Mouse (Mus musculus): ENCODE measurements around the gene Adat3. TPM values are rescaled to one million over a fixed set of nuclear protein-coding genes. Genes with fewer than 3 reads are reported as not detected.
A peak's percentile ranks its signal among the peaks of the same experiment; 100 is the strongest.
"Not testable (repeated sequence)": the region's sequence is repeated elsewhere in the genome, so short reads cannot be mapped to it uniquely, and the experiment has no call there.

The Adat3 gene
- polyA plus RNA-seq, 1 experiment from 2014 or later, result 4.8 TPM

GRCm38 (mm10) chr10:80604988-80605387 lies 2.3 kb downstream of the Adat3 start:
- no peak overlapping the region for H3K27ac ChIP-seq
- no peak overlapping the region for H3K4me2 ChIP-seq
- no peak for ATAC-seq
- H3K9ac ChIP-seq, result no peak overlapping the region
- 93% methylated on average over 2 of the region's 2 CpGs for WGBS
- H3K27me3 ChIP-seq, result no peaks in the 10 kb centered on the region
- peaks cover 25% of the 10 kb centered on the region for H3K4me1 ChIP-seq
- H3K4me3 ChIP-seq, result no peak overlapping the region
- peaks cover 40% of the 10 kb centered on the region for H3K36me3 ChIP-seq (ENCODE audit: poor library complexity, severe bottlenecking)
- H3K9me3 ChIP-seq (replicated peaks), result no peaks in the 10 kb centered on the region

GRCm38 (mm10) chr10:80605721-80606120 lies 3.0 kb downstream of the Adat3 start, which contains the start of gene Gm49322:
Gene Gm49322, plus strand, starts transcription at chr10:80606021.
- H3K4me2 ChIP-seq; H3K27ac ChIP-seq; H3K27me3 ChIP-seq; H3K4me3 ChIP-seq; ATAC-seq; H3K9me3 ChIP-seq (replicated peaks): not testable (repeated sequence)
- Histone ChIP-seq H3K4me1 (peaks cover 25% of the 10 kb centered on the region), H3K9ac (0 out of 2 replicates have a peak within 1 kb of the TSS, but pooled peaks have one; percentile 1), H3K36me3 (ENCODE audit: poor library complexity, severe bottlenecking) (peaks cover 47% of the 10 kb centered on the region)
- 83% methylated on average over 4 of the region's 4 CpGs for WGBS

- 0 out of 2 replicates have a peak overlapping the region, but pooled peaks have one; percentile 1 for H3K9ac ChIP-seq
- no peaks in the 10 kb centered on the region for H3K27me3 ChIP-seq
- no peak overlapping the region for H3K27ac ChIP-seq
- H3K4me1 ChIP-seq, result peaks cover 25% of the 10 kb centered on the region
- no peak overlapping the region for H3K4me3 ChIP-seq
- H3K4me2 ChIP-seq, result no peak overlapping the region
- WGBS, result 95% methylated on average over 23 of the region's 23 CpGs
- ATAC-seq, result no peak
- no peaks in the 10 kb centered on the region for H3K9me3 ChIP-seq (replicated peaks)
- peaks cover 48% of the 10 kb centered on the region for H3K36me3 ChIP-seq (ENCODE audit: poor library complexity, severe bottlenecking)
Observed at GRCm38 (mm10) chr10:80606306-80606705, 3.6 kb downstream of the Adat3 start.

- Histone ChIP-seq H3K4me3 (no peak overlapping the region), H3K27me3 (no peaks in the 10 kb centered on the region), H3K4me2 (no peak overlapping the region), H3K27ac (no peak overlapping the region), H3K36me3 (ENCODE audit: poor library complexity, severe bottlenecking) (peaks cover 48% of the 10 kb centered on the region), H3K9me3 (replicated peaks) (no peaks in the 10 kb centered on the region), H3K9ac (no peak overlapping the region), H3K4me1 (peaks cover 25% of the 10 kb centered on the region)
- ATAC-seq, result no peak
- 96% methylated on average over 34 of the region's 34 CpGs for WGBS
Observed at GRCm38 (mm10) chr10:80606737-80607350, 4.2 kb downstream of the Adat3 start.

GRCm38 (mm10) chr10:80608435-80608834 lies 5.8 kb downstream of the Adat3 start:
- H3K27ac ChIP-seq, result no peak overlapping the region
- no peak overlapping the region for H3K9ac ChIP-seq
- no peak overlapping the region for H3K4me3 ChIP-seq
- WGBS, result 87% methylated on average over 3 of the region's 3 CpGs
- no peaks in the 10 kb centered on the region for H3K9me3 ChIP-seq (replicated peaks)
- H3K4me1 ChIP-seq, result peaks cover 17% of the 10 kb centered on the region
- no peak for ATAC-seq
- H3K4me2 ChIP-seq, result no peak overlapping the region
- peaks cover 62% of the 10 kb centered on the region for H3K36me3 ChIP-seq (ENCODE audit: poor library complexity, severe bottlenecking)
- H3K27me3 ChIP-seq, result no peaks in the 10 kb centered on the region

GRCm38 (mm10) chr10:80609269-80609924 lies 6.7 kb downstream of the Adat3 start:
- H3K9me3 ChIP-seq (replicated peaks), result no peaks in the 10 kb centered on the region
- peaks cover 7% of the 10 kb centered on the region for H3K4me1 ChIP-seq
- WGBS, result 94% methylated on average over 10 of the region's 10 CpGs
- no peak overlapping the region for H3K4me3 ChIP-seq
- H3K27ac ChIP-seq, result no peak overlapping the region
- H3K27me3 ChIP-seq, result no peaks in the 10 kb centered on the region
- peaks cover 70% of the 10 kb centered on the region for H3K36me3 ChIP-seq (ENCODE audit: poor library complexity, severe bottlenecking)
- H3K9ac ChIP-seq, result 0 out of 2 replicates have a peak overlapping the region, but pooled peaks have one; percentile 16
- H3K4me2 ChIP-seq, result no peak overlapping the region
- ATAC-seq, result no peak

GRCm38 (mm10) chr10:80610116-80610785 lies 7.6 kb downstream of the Adat3 start:
- Histone ChIP-seq H3K4me1 (no peaks in the 10 kb centered on the region), H3K27ac (no peak overlapping the region), H3K4me2 (no peak overlapping the region), H3K27me3 (no peaks in the 10 kb centered on the region), H3K36me3 (ENCODE audit: poor library complexity, severe bottlenecking) (peaks cover 78% of the 10 kb centered on the region), H3K9ac (no peak overlapping the region), H3K9me3 (replicated peaks) (no peaks in the 10 kb centered on the region), H3K4me3 (no peak overlapping the region)
- WGBS, result 95% methylated on average over 9 of the region's 9 CpGs
- no peak for ATAC-seq

- Histone ChIP-seq H3K4me1 (no peaks in the 10 kb centered on the region), H3K36me3 (ENCODE audit: poor library complexity, severe bottlenecking) (peaks cover 86% of the 10 kb centered on the region)
- no peak for ATAC-seq
Observed at GRCm38 (mm10) chr10:80611024-80611423, 8.3 kb downstream of the Adat3 start.

GRCm38 (mm10) chr10:80611905-80612304 lies 9.2 kb downstream of the Adat3 start:
- Histone ChIP-seq H3K27ac (no peak overlapping the region), H3K9ac (no peak overlapping the region), H3K36me3 (ENCODE audit: poor library complexity, severe bottlenecking) (peaks cover 78% of the 10 kb centered on the region), H3K4me3 (no peak overlapping the region), H3K4me2 (no peak overlapping the region), H3K4me1 (no peaks in the 10 kb centered on the region), H3K9me3 (replicated peaks) (no peaks in the 10 kb centered on the region), H3K27me3 (no peaks in the 10 kb centered on the region)
- no peak for ATAC-seq
- WGBS, result 93% methylated on average over 3 of the region's 3 CpGs

More at GRCm38 (mm10) chr10:80611024-80611423, 8.3 kb downstream of the Adat3 start:
- Histone ChIP-seq H3K27ac (no peak overlapping the region), H3K4me2 (no peak overlapping the region), H3K9me3 (replicated peaks) (no peaks in the 10 kb centered on the region), H3K4me3 (no peak overlapping the region), H3K27me3 (no peaks in the 10 kb centered on the region), H3K9ac (no peak overlapping the region)
- 78% methylated on average over 4 of the region's 4 CpGs for WGBS

- Histone ChIP-seq H3K36me3 (ENCODE audit: poor library complexity, severe bottlenecking) (peaks cover 59% of the 10 kb centered on the region), H3K4me2 (no peak overlapping the region), H3K4me3 (no peak overlapping the region), H3K9ac (no peak overlapping the region), H3K4me1 (no peaks in the 10 kb centered on the region), H3K27ac (no peak overlapping the region), H3K27me3 (no peaks in the 10 kb centered on the region), H3K9me3 (replicated peaks) (no peaks in the 10 kb centered on the region)
- 89% methylated on average over 3 of the region's 3 CpGs for WGBS
- no peak for ATAC-seq
Observed at GRCm38 (mm10) chr10:80613821-80614220, 11.1 kb downstream of the Adat3 start.

GRCm38 (mm10) chr10:80614351-80614750 lies 11.7 kb downstream of the Adat3 start:
- no peak for ATAC-seq
- Histone ChIP-seq H3K27me3 (no peaks in the 10 kb centered on the region), H3K4me2 (no peak overlapping the region), H3K4me3 (no peak overlapping the region), H3K4me1 (no peaks in the 10 kb centered on the region), H3K9me3 (replicated peaks) (no peaks in the 10 kb centered on the region), H3K36me3 (ENCODE audit: poor library complexity, severe bottlenecking) (peaks cover 54% of the 10 kb centered on the region), H3K9ac (no peak overlapping the region), H3K27ac (no peak overlapping the region)
- WGBS, result 86% methylated on average over 6 of the region's 6 CpGs

- Histone ChIP-seq H3K9ac (no peak overlapping the region), H3K4me1 (peaks cover 10% of the 10 kb centered on the region), H3K27ac (no peak overlapping the region), H3K9me3 (replicated peaks) (no peaks in the 10 kb centered on the region), H3K4me2 (no peak overlapping the region), H3K36me3 (ENCODE audit: poor library complexity, severe bottlenecking) (peaks cover 29% of the 10 kb centered on the region), H3K27me3 (no peaks in the 10 kb centered on the region), H3K4me3 (no peak overlapping the region)
- 84% methylated on average over 9 of the region's 9 CpGs for WGBS
- ATAC-seq, result no peak
Observed at GRCm38 (mm10) chr10:80618181-80618580, 15.5 kb downstream of the Adat3 start.

Data from forebrain, embryonic 13.5 days (tissue).